Mouse (Mus musculus) B cell, adult 2 months (primary cell): ENCODE measurements around the gene Lrrc75b.
A peak's percentile ranks its signal among the peaks of the same experiment; 100 is the strongest.

ENCODE experiments used
- DNase-seq, 2 experiments: peaks; one replicate each; pipeline ENCODE4 v3.0.0; 2022

The Lrrc75b gene

GRCm38 (mm10) chr10:75559676-75560548 is at the start of gene Lrrc75b:
Lrrc75b (minus strand) TSS chr10:75560330.
- peak; percentile 14 to 20 for DNase-seq

- no peak for DNase-seq
Observed at GRCm38 (mm10) chr10:75608975-75609374, 48.8 kb upstream of the Lrrc75b start.

- no peak for DNase-seq
Observed at GRCm38 (mm10) chr10:75607253-75607652, 47.1 kb upstream of the Lrrc75b start.

- peak; percentile 64 to 69 for DNase-seq
Observed at GRCm38 (mm10) chr10:75605162-75605846, 45.2 kb upstream of the Lrrc75b start.

GRCm38 (mm10) chr10:75600189-75600730 is 40.1 kb upstream of the Lrrc75b start:
- no peak for DNase-seq

- no peak for DNase-seq
Observed at GRCm38 (mm10) chr10:75595981-75596380, 35.9 kb upstream of the Lrrc75b start.

GRCm38 (mm10) chr10:75592585-75592984 is 32.5 kb upstream of the Lrrc75b start:
- DNase-seq = no peak

- DNase-seq = peak; percentile 85 to 90
Observed at GRCm38 (mm10) chr10:75591211-75591894, 31.2 kb upstream of the Lrrc75b start.

GRCm38 (mm10) chr10:75589651-75590050 is 29.5 kb upstream of the Lrrc75b start:
- DNase-seq = peak; percentile 36 to 39

- peak in 1 of 2 experiments; percentile 13 for DNase-seq
Observed at GRCm38 (mm10) chr10:75589129-75589528, 29.0 kb upstream of the Lrrc75b start, which contains the start of gene Ggt5. Ggt5 (plus strand) TSS chr10:75589340.

GRCm38 (mm10) chr10:75588336-75588735 is 28.2 kb upstream of the Lrrc75b start:
- DNase-seq = no peak

GRCm38 (mm10) chr10:75587781-75588180 is 27.7 kb upstream of the Lrrc75b start:
- no peak for DNase-seq

- DNase-seq = no peak
Observed at GRCm38 (mm10) chr10:75586553-75586879, 26.4 kb upstream of the Lrrc75b start.

GRCm38 (mm10) chr10:75585876-75586552 is 25.9 kb upstream of the Lrrc75b start:
- peak; percentile 94 to 96 for DNase-seq

- no peak for DNase-seq
Observed at GRCm38 (mm10) chr10:75579129-75579528, 19.0 kb upstream of the Lrrc75b start.

- DNase-seq = no peak
Observed at GRCm38 (mm10) chr10:75573965-75574364, 13.8 kb upstream of the Lrrc75b start.

GRCm38 (mm10) chr10:75573181-75573580 is 13.1 kb upstream of the Lrrc75b start:
- no peak for DNase-seq

- no peak for DNase-seq
Observed at GRCm38 (mm10) chr10:75571937-75572336, 11.8 kb upstream of the Lrrc75b start.

GRCm38 (mm10) chr10:75570981-75571657 is 11.0 kb upstream of the Lrrc75b start:
- no peak for DNase-seq

- DNase-seq = no peak
Observed at GRCm38 (mm10) chr10:75568851-75569250, 8.7 kb upstream of the Lrrc75b start.

GRCm38 (mm10) chr10:75568441-75568840 is 8.3 kb upstream of the Lrrc75b start:
- DNase-seq = no peak

GRCm38 (mm10) chr10:75568029-75568428 is 7.9 kb upstream of the Lrrc75b start:
- no peak for DNase-seq
